Mouse (Mus musculus) olfactory bulb, adult 2 months (tissue): Measurements from ENCODE around the gene Nectin2. TPM values are rescaled to one million over a fixed set of nuclear protein-coding genes. Genes with fewer than 3 reads are reported as not detected.

Experiments used
- H3K27ac ChIP-seq: fragments of 200-500 bp; 2 replicates; pipeline ENCODE4 v1.5.1; 2012; ENCODE audit warnings: low read depth, low read length; ENCODE audit not compliant: insufficient read depth
- H3K4me1 ChIP-seq: fragments of 200-500 bp; 2 replicates; pipeline ENCODE4 v1.6.1; 2012; ENCODE audit warnings: low read length; ENCODE audit not compliant: control insufficient read depth, insufficient read depth
- H3K4me3 ChIP-seq: fragments of 200-500 bp; 2 replicates; pipeline ENCODE4 v1.5.1; 2012; ENCODE audit warnings: mild to moderate bottlenecking, low read depth, low read length, moderate library complexity; ENCODE audit not compliant: insufficient read depth
- CTCF ChIP-seq: fragments of 200-500 bp; IDR thresholded peaks from 2 replicates; pipeline ENCODE4 v1.5.1; 2012; ENCODE audit warnings: low read depth, mild to moderate bottlenecking, low read length, moderate library complexity; ENCODE audit not compliant: insufficient read depth
- POLR2A ChIP-seq: fragments of 200-500 bp; IDR thresholded peaks from 2 replicates; pipeline ENCODE4 v1.6.1; 2012; ENCODE audit warnings: mild to moderate bottlenecking, low read depth, low read length, moderate library complexity; ENCODE audit not compliant: insufficient read depth
- WGBS: fragments of 180-500 bp; shearing (Covaris S2); methylation state at CpG from one replicate; pipeline ENCODE4 v1.1.7; 2018; 5-methylcytosine and 5-hydroxymethylcytosine counted together
- polyA plus RNA-seq: library from polyadenylated mRNA; stranded (reverse); fragments of >200 nt; gene quantifications from 2 replicates; pipeline ENCODE4 v1.2.4, GENCODE M21; 2012; ENCODE audit warnings: low replicate concordance; ENCODE audit not compliant: missing spikeins, insufficient read depth, insufficient read length

Nectin2 gene
- polyA plus RNA-seq, 1 experiment: not detected

DNA sequence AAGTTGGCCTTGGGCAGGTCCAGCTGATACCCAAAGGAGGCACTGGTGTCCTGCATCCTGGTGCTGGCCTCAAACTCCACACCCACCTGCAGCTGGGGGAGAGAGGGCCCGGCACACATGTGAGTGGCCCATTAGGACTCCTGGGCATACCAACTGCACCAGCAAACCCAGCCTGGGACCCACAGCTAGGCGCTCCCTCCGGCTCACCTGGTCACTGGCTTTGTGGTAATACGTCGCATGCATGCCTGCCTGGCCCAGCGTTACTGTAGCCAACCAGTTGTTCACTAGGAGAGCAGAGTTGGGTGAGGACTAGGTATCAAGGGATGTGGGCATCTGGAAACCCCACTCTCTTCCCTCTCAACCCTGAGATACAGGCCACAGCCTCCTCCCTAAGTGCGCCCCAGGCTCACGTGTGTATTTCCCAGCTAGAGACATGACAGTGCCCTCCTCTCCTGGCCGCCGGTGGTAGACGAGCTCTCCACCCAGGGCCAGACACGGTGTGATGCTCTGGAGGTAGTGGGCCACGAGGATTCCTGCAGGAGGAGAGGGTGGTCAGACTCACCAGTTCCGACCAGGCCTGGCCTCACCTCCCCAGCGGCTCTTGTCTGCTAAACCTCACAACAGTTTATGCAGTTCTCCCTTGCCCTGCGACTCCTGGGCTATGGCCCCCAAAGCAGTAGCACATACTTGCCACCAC is 47.3 kb downstream of the Nectin2 start:
- TF ChIP-seq CTCF (no peak), POLR2A (no peak)
- no peak overlapping the region for H3K27ac ChIP-seq
- peaks cover 16% of the 10 kb centered on the region for H3K4me1 ChIP-seq
- H3K4me3 ChIP-seq: no peak overlapping the region
- 94% methylated on average over 16 of the region's 16 CpGs for WGBS

DNA sequence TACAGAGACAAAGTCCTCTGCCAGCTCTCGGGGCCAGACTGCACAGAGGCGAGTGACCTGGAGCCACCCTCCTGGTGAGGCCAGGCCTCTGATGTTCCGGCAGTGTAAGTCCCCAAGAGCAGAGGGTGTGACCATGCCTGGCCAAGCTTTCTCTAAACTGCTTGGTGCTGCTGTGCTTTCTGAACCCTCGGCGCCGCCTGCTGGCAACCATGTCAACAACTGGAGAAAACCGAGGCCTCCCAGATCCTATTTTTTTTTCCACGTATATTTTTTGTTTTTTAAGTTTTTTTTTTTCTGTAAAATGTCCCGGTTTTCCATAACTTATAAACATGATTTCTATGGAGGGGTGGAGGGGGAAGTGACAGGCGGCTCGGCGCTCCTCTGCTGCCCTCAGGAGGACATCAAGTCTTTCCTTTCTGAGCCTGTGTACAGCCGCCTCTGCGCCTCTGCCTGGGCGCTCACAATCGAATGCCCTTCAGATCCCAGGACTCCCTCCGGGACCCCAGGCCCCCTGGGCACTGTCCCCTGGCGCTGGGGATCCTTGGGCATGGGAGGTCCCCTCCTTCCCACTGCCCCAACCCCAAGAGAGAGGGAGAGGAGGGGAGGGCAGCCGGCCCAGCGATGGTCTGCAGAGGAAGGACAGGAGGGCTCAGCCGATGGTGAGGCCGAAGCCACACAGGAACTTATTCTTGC is 49.1 kb downstream of the Nectin2 start:
- peak overlapping the region; percentile 38; the same call in 1 of the 2 replicates for H3K27ac ChIP-seq
- 36% methylated on average over 22 of the region's 22 CpGs for WGBS

DNA sequence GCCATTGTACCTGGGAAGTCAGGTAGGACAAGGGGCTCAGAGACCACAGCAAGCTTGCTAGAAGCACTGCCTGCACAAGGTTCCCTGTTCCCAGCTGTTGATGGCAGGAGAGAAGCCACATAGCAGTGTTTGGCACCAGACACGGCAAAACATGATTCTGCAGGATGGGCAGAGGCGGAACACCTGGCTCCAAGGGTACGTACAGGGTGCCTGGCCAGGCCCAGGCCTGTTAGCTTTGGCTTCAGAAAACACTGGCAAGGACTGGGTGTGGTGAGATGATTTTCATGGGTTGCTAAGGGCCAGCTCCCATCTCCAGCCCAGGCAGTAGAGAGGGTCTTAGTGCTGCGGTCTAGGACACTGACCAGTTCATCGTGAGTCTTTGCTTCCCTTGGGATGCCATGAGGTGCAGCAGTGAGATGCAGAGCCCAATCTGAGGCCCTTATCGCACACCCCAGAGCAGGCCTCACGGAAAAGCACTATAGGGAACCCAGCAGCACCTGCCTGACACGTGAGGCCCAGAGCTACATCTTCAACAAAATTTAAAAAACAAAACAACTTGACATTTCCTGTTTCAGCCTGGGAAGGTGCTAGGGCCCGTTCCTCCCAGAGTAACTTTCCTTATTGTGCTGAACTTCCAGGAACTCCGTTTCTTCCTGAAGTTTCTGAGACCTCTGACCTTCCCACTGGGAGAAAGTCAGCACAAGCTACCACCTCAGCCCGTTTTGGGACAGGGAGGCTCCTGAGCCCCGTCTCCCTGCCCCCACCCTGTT is 49.8 kb downstream of the Nectin2 start:
- Histone ChIP-seq H3K4me1 (peaks cover 17% of the 10 kb centered on the region), H3K27ac (peak overlapping the region; percentile 11; the same call in 1 of the 2 replicates), H3K4me3 (no peak overlapping the region)
- TF ChIP-seq CTCF (no peak), POLR2A (no peak)
- 62% methylated on average over 12 of the region's 12 CpGs for WGBS

More for the DNA sequence above, 49.1 kb downstream of the Nectin2 start:
- Histone ChIP-seq H3K4me1 (peaks cover 17% of the 10 kb centered on the region), H3K4me3 (no peak overlapping the region)
- TF ChIP-seq POLR2A: no peak
- TF ChIP-seq CTCF: peak; percentile 58; the same call in 1 of the 2 replicates

GRCm38 (mm10) chr7:19699827-19700148 is 50.5 kb downstream of the Nectin2 start:
- 66% methylated on average over 4 of the region's 4 CpGs for WGBS
- no peak overlapping the region for H3K4me3 ChIP-seq
- H3K4me1 ChIP-seq: peaks cover 20% of the 10 kb centered on the region
- no peak overlapping the region; the same call in 1 of the 2 replicates for H3K27ac ChIP-seq
- TF ChIP-seq POLR2A (no peak), CTCF (no peak)

DNA sequence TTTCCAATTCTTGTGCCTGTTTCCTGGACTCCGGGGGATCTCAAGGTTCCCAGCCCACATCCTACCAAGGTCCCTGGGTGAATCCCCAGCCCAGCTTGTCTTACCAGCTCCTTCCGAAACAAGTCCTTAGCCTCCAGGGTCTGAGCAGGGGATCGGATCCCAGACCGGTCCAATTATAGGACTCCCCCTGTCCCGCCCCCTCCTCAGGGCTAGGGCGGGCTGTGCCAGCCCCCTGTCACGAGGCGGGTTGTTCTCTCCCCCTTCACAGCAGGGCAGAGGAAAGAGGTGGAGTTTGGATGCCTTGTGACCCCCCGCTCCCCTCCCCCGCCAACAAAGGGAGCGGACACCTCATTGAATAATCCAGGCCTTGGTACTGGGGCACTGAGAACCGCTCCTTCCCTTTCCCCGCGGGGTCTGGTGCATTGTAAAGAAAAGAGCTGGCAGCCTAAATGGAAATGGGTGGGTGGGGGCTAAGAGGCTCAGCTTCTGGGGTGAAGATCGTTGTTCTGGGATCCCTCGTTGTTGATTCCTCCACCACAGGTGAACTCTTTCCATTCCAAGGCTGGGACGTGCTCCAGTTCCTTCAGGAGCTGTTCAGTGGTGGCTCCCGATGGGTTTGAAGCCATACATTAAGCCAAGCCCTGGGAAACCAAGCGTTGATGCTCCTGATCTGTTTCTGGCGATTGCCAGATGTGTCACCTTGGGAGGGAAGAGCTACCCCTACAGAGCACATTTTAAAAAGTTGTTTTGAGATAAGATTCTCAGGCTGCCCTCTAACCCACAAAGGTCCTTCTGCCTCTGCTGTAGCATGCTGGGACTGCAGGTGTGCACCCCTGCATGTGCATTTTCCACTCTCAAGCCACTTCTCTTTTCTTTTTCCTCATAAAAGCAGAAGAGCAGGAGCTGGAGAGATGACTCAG is 51.1 kb downstream of the Nectin2 start, which contains the start of gene Apoe:
Gene Apoe, minus strand, starts transcription at position 282 of the 920 bp plus-strand sequence.
- TF ChIP-seq CTCF (no peak), POLR2A (peak; percentile 32; the same call in 1 of the 2 replicates)
- peaks cover 23% of the 10 kb centered on the region for H3K4me1 ChIP-seq
- 5% methylated on average over 20 of the region's 20 CpGs for WGBS
- H3K4me3 ChIP-seq: peak within 1 kb of the TSS; percentile 38
- peak within 1 kb of the TSS; percentile 20 for H3K27ac ChIP-seq

DNA sequence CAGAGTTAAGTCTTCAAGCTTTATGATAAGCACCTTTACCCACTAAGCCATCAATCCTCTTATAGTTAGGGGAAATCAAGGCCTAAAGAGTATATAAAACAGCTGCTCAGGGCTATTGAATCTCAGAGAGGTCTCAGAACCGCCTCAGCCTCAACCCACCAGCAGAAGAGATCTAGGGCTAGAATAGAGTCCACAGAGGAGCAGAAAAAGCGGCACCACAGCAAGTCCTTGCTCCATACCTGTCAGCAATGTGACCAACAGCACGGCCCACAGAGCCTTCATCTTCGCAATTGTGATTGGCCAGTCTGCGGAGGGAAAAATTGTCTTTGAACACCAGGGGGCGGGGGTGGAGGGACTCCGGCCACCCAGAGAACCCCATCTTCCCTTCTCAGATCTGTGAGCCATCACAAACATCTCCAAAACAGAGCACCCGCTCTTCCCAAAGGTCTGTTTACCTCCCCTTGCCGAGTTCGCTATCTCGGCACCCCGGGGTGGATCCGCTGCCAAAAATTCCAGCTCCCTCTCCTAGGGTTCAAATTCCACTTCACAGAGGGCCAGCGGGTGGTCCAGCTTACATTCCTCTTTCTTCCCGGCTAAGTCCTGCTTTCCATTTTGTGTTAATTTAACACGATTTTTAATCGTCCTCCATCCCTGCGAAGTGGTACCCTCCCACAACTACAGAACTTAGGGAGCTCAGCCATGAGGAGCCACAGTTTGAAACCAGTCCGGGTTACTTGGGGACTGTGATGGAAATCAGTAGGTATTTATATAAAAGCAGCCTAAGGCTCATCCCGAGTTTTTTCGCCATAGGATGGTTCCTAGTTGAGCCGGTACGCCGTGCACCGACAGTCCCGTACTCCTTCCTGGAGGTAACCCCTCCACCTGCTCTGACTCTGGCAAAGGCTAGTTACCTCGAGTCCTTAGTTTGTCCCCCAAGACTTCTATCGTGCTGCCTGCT is 52.1 kb downstream of the Nectin2 start:
- Histone ChIP-seq H3K4me3 (peak overlapping the region; percentile 38), H3K27ac (peak overlapping the region; percentile 20), H3K4me1 (peaks cover 23% of the 10 kb centered on the region)
- WGBS: 11% methylated on average over 28 of the region's 28 CpGs
- TF ChIP-seq CTCF: no peak
- TF ChIP-seq POLR2A: no peak

DNA sequence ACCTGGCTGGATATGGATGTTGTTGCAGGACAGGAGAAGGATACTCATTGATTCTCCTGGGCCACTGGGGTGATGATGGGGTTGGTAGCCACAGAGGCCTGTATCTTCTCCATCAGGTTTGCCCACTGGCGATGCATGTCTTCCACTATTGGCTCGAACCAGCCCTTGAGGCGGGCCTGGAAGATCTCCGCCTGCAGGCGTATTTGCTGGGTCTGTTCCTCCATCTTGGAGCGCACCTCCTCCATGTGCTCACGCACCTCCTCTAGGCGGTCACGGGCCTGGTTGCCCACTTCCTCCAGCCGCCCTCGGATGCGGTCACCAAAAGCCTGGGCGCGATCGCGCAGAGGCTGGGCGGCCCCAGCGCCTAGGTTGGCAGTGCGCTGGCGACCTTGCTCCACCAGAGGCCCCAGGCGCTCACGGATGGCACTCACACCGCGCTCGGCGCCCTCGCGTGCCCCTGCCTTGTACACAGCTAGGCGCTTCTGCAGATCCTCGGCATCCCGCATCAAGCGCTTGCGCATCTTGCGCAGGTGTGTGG is 53.9 kb downstream of the Nectin2 start:
- no peak for TF ChIP-seq POLR2A
- TF ChIP-seq CTCF: no peak
- Histone ChIP-seq H3K27ac (no peak overlapping the region), H3K4me1 (peaks cover 32% of the 10 kb centered on the region), H3K4me3 (peak overlapping the region; percentile 25)
- 94% methylated on average over 34 of the region's 34 CpGs for WGBS
